Mouse (Mus musculus) heart, embryonic 12.5 days (tissue): ENCODE data around the gene Wap. TPM values are rescaled to one million over a fixed set of nuclear protein-coding genes. Genes with fewer than 3 reads are reported as not detected.
A peak's percentile ranks its signal among the peaks of the same experiment; 100 is the strongest.
"Not testable (repeated sequence)": the region's sequence is repeated elsewhere in the genome, so short reads cannot be mapped to it uniquely, and the experiment has no call there.

ENCODE experiments used
- ATAC-seq: fragments of 200-750 bp; cut with Nextera tagmentation; 2 replicates; pipeline ENCODE4 v1.8.0; 2017; ENCODE audit warnings: moderate TSS enrichment, moderate library complexity; ENCODE audit not compliant: insufficient number of reproducible peaks, low FRiP score
- H3K27ac ChIP-seq: fragments of 300-500 bp; sonication (generic); 2 replicates; pipeline ENCODE4 v1.5.1; 2016; ENCODE audit warnings: mild to moderate bottlenecking, moderate library complexity; ENCODE audit not compliant: poor library complexity, severe bottlenecking
- H3K27me3 ChIP-seq: fragments of 300-500 bp; sonication (generic); replicated peaks from 2 replicates; pipeline ENCODE4 v1.6.1; 2016; ENCODE audit warnings: mild to moderate bottlenecking, moderate library complexity
- H3K36me3 ChIP-seq: fragments of 300-500 bp; sonication (generic); 2 replicates; pipeline ENCODE4 v1.6.1; 2016; ENCODE audit warnings: mild to moderate bottlenecking, moderate library complexity
- H3K4me1 ChIP-seq: fragments of 300-500 bp; sonication (generic); replicated peaks from 2 replicates; pipeline ENCODE4 v1.6.1; 2016; ENCODE audit warnings: mild to moderate bottlenecking
- H3K4me2 ChIP-seq: fragments of 300-500 bp; sonication (generic); 2 replicates; pipeline ENCODE4 v1.6.1; 2016; ENCODE audit warnings: mild to moderate bottlenecking, moderate library complexity
- H3K4me3 ChIP-seq: fragments of 300-500 bp; sonication (generic); 2 replicates; pipeline ENCODE4 v1.5.1; 2016; ENCODE audit warnings: mild to moderate bottlenecking
- H3K9ac ChIP-seq: fragments of 300-500 bp; sonication (generic); 2 replicates; pipeline ENCODE4 v1.6.1; 2016; ENCODE audit warnings: mild to moderate bottlenecking, moderate library complexity
- H3K9me3 ChIP-seq: fragments of 300-500 bp; sonication (generic); replicated peaks from 2 replicates; pipeline ENCODE4 v1.6.1; 2016; ENCODE audit warnings: mild to moderate bottlenecking, moderate library complexity
- WGBS: fragments of 180-500 bp; shearing (Covaris S2); methylation state at CpG from one replicate; pipeline ENCODE4 v1.1.7; 2016; 5-methylcytosine and 5-hydroxymethylcytosine counted together
- polyA plus RNA-seq: library from polyadenylated mRNA; unstranded; fragments of >200 nt; fragmentation: Nextera tagmentation; extraction: Ambion mirVana; gene quantifications from 2 replicates; pipeline ENCODE4 v1.2.1, GENCODE M21; 2016

Wap gene
- polyA plus RNA-seq, 1 experiment from 2014 or later, result not detected

DNA sequence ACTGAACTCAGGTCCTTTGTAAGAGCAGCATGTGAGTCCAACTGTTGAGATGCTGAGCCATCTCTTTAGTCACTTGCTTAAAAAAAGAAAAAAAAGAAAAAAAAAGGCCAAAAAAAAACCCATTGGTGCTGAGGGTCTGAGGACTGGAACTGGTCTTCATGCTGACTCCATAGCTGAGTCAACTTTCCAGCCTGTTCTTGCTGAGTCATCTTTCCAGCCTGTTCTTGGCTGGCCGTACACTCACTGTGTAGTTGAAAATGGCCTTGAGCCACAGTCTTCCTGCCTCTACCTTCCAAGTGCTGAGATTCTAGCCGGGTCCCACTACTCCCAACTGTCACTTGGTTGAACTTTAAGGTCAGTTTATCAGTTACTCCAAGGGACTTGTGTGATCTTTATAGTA, 28.2 kb upstream of the Wap start:
- Histone ChIP-seq H3K4me3 (no peak overlapping the region), H3K27ac (no peak overlapping the region), H3K27me3 (no peaks in the 10 kb centered on the region), H3K4me1 (no peaks in the 10 kb centered on the region), H3K9me3 (peaks cover 4% of the 10 kb centered on the region; the same call in 1 of the 2 replicates), H3K9ac (no peak overlapping the region), H3K36me3 (no peaks in the 10 kb centered on the region), H3K4me2 (no peak overlapping the region)
- WGBS, result 73% methylated on average over 2 of the region's 2 CpGs
- no peak for ATAC-seq

GRCm38 (mm10) chr11:6661206-6661605, 22.8 kb upstream of the Wap start:
- Histone ChIP-seq H3K36me3 (no peaks in the 10 kb centered on the region), H3K4me1 (0 out of 2 replicates have a peak, but pooled peaks cover 4% of the 10 kb centered on the region), H3K4me3 (no peak overlapping the region), H3K27me3 (peaks cover 30% of the 10 kb centered on the region), H3K9ac (no peak overlapping the region), H3K9me3 (no peaks in the 10 kb centered on the region; the same call in 1 of the 2 replicates), H3K4me2 (no peak overlapping the region), H3K27ac (no peak overlapping the region)
- ATAC-seq, result no peak
- 79% methylated on average over 14 of the region's 14 CpGs for WGBS

- H3K27ac ChIP-seq, result no peak within 1 kb of the TSS
- peak; percentile 54 for ATAC-seq
- H3K27me3 ChIP-seq, result peaks cover 48% of the 10 kb centered on the region
- no peaks in the 10 kb centered on the region for H3K9me3 ChIP-seq
- peak within 1 kb of the TSS; percentile 52 for H3K4me3 ChIP-seq
- H3K4me2 ChIP-seq, result peak within 1 kb of the TSS; percentile 87
- WGBS, result under 1% methylated on average over 18 of the region's 18 CpGs
- 0 out of 2 replicates have a peak, but pooled peaks cover 4% of the 10 kb centered on the region for H3K4me1 ChIP-seq
- H3K36me3 ChIP-seq, result no peaks in the 10 kb centered on the region
- H3K9ac ChIP-seq, result peak within 1 kb of the TSS; percentile 65
Measured at GRCm38 (mm10) chr11:6658271-6658670, 19.8 kb upstream of the Wap start, which contains the start of gene Ramp3. Gene Ramp3, plus strand, starts transcription at chr11:6658521.

DNA sequence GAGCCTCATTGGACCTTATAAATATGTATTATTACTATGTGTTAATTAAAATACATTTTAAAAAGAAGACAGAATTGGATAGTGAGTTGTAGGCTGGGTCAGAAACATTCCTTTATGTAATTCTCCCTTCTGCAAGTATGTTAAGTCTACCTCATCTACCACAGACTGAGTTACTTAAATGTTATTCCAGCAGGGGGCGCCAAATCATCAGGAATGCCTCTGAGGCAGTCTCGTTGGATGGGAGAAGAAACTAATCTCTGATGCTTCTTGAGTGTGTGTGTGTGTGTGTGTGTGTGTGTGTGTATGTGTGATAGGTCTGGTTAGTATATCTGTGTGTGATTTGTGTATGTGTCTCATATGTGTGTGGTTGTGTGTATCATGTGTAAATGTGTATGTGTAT, 16.5 kb upstream of the Wap start:
- Histone ChIP-seq H3K4me2 (no peak overlapping the region), H3K9ac (no peak overlapping the region), H3K36me3 (no peaks in the 10 kb centered on the region), H3K4me1 (0 out of 2 replicates have a peak, but pooled peaks cover 4% of the 10 kb centered on the region), H3K4me3 (no peak overlapping the region), H3K9me3 (no peaks in the 10 kb centered on the region), H3K27ac (no peak overlapping the region), H3K27me3 (peaks cover 38% of the 10 kb centered on the region)
- ATAC-seq, result no peak
- 3% methylated on average over 2 of the region's 2 CpGs for WGBS

- H3K9ac ChIP-seq, H3K36me3 ChIP-seq, H3K9me3 ChIP-seq, H3K4me3 ChIP-seq, H3K4me1 ChIP-seq, H3K4me2 ChIP-seq, ATAC-seq, H3K27ac ChIP-seq: not testable (repeated sequence)
- 74% methylated on average over 3 of the region's 3 CpGs for WGBS
- H3K27me3 ChIP-seq, result peaks cover 23% of the 10 kb centered on the region
Measured at GRCm38 (mm10) chr11:6652978-6653377, 14.5 kb upstream of the Wap start.

DNA sequence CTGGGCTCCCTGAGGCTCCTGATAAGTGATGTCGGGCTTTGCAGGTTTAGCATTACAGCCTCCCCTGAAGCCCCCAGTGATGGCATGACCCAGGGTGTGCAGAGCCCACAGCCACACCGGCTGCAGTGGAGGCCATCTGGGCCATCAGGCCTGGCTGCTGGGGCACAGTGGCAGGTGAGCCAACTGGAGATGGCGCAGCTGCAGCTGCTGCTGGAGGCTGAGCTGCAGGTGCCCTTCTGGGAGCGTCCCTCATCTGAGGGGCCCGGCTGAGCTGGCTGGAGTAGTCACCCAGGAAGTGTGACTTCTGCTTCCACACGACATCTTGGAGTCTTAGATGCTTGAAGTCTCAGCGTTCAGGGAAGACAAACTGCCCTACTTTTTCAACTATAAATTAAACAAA, 12.1 kb upstream of the Wap start:
- no peaks in the 10 kb centered on the region for H3K4me1 ChIP-seq
- no peaks in the 10 kb centered on the region for H3K36me3 ChIP-seq
- 51% methylated on average over 7 of the region's 7 CpGs for WGBS
- no peak overlapping the region for H3K27ac ChIP-seq
- ATAC-seq, result no peak
- H3K9me3 ChIP-seq, result no peaks in the 10 kb centered on the region
- H3K4me2 ChIP-seq, result no peak overlapping the region
- peaks cover 11% of the 10 kb centered on the region for H3K27me3 ChIP-seq
- H3K9ac ChIP-seq, result no peak overlapping the region
- H3K4me3 ChIP-seq, result no peak overlapping the region

GRCm38 (mm10) chr11:6647831-6648724, 9.6 kb upstream of the Wap start:
- ATAC-seq, result no peak
- 57% methylated on average over 9 of the region's 9 CpGs for WGBS
- no peaks in the 10 kb centered on the region for H3K4me1 ChIP-seq
- no peak overlapping the region for H3K9ac ChIP-seq
- H3K27ac ChIP-seq, result no peak overlapping the region
- no peaks in the 10 kb centered on the region; the same call in 1 of the 2 replicates for H3K27me3 ChIP-seq
- H3K9me3 ChIP-seq, result no peaks in the 10 kb centered on the region
- H3K4me2 ChIP-seq, result no peak overlapping the region
- H3K36me3 ChIP-seq, result no peaks in the 10 kb centered on the region
- no peak overlapping the region for H3K4me3 ChIP-seq

DNA sequence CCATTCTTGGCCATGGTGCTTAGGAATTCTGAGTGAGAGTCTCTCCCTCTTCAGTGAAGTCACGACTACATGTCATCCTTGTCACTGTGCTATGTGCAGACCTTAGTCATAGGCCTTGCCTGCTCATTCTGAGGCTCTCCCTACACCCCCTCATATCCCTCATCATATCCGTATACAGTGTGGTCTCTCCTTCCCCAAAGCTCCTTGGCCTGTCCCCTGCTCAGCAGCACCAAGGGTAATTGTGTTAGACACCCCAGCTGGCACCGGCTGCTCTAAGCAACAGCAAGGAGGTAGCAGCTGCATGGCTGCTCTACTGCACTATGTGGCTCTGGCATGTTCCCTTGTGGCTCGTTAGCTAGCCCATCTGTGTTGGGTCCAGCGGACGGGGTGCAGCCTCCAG, 6.1 kb upstream of the Wap start:
- ATAC-seq, result no peak

DNA sequence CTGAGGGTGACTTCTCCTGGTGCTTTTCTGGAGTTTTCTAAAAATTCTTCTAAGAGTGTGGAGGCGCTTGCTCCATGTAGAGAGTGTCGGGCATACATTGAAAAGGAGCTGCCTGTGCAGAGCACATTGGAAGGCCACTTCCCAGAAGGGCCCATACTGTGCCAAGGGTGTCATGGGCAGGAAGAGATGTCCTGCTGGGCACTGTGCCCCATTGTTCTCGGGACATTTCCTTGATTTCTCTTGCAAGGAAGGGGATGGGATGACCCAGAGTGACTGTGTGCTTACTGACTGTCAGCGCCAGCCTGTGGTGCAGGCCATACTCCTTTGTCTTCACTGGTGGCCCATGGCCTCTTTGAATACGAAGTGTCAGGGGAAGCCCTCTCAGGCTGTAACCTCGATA, 635 bp upstream of the Wap start:
- Histone ChIP-seq H3K27me3 (no peaks in the 10 kb centered on the region), H3K4me2 (no peak overlapping the region), H3K9me3 (no peaks in the 10 kb centered on the region), H3K4me1 (no peaks in the 10 kb centered on the region), H3K36me3 (no peaks in the 10 kb centered on the region), H3K9ac (no peak overlapping the region), H3K27ac (no peak overlapping the region), H3K4me3 (no peak overlapping the region)
- ATAC-seq, result no peak
- 69% methylated on average over 6 of the region's 6 CpGs for WGBS

More for the DNA sequence above, 6.1 kb upstream of the Wap start:
- no peak overlapping the region for H3K4me2 ChIP-seq
- H3K9ac ChIP-seq, result no peak overlapping the region
- no peaks in the 10 kb centered on the region for H3K4me1 ChIP-seq
- 70% methylated on average over 6 of the region's 6 CpGs for WGBS
- H3K27ac ChIP-seq, result no peak overlapping the region
- no peak overlapping the region for H3K4me3 ChIP-seq
- no peaks in the 10 kb centered on the region for H3K9me3 ChIP-seq
- no peaks in the 10 kb centered on the region for H3K36me3 ChIP-seq
- H3K27me3 ChIP-seq, result no peaks in the 10 kb centered on the region; the same call in 1 of the 2 replicates

- WGBS, result 65% methylated on average over 8 of the region's 8 CpGs
- Histone ChIP-seq H3K36me3 (no peaks in the 10 kb centered on the region), H3K9ac (no peak overlapping the region), H3K4me1 (no peaks in the 10 kb centered on the region), H3K4me2 (no peak overlapping the region), H3K27me3 (no peaks in the 10 kb centered on the region), H3K9me3 (no peaks in the 10 kb centered on the region), H3K27ac (no peak overlapping the region), H3K4me3 (no peak overlapping the region)
- no peak for ATAC-seq
Measured at GRCm38 (mm10) chr11:6636150-6636549, 2.3 kb downstream of the Wap start.

DNA sequence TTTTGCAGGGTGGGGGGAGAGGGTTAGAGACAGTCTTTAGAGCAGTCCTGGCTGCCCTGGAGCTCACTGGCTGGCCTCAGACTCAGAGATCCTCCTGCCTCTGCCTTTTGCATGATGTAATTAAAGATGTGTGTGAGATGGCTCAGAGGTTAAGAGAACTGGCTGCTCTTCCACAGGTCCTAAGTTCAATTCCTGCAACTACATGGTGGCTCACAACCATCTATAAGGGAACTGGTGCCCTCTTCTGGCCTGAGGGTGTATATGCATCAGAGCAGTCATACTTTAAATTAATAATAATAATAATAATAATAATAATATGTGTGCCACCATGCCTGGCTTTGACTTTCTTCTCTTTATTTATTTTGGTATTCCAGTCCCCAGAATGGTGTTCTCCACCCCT, 8.8 kb downstream of the Wap start:
- Histone ChIP-seq H3K27me3 (no peaks in the 10 kb centered on the region), H3K4me3 (no peak overlapping the region), H3K9ac (no peak overlapping the region), H3K36me3 (peaks cover under 1% of the 10 kb centered on the region; the same call in 1 of the 2 replicates), H3K9me3 (no peaks in the 10 kb centered on the region), H3K4me1 (peaks cover 10% of the 10 kb centered on the region), H3K4me2 (no peak overlapping the region), H3K27ac (no peak overlapping the region)
- ATAC-seq, result no peak
